Mouse (Mus musculus): ENCODE data around the gene Abcg2. TPM values are rescaled to one million over a fixed set of nuclear protein-coding genes. Genes with fewer than 3 reads are reported as not detected.
A peak's percentile ranks its signal among the peaks of the same experiment; 100 is the strongest.
"Not testable (repeated sequence)": the region's sequence is repeated elsewhere in the genome, so short reads cannot be mapped to it uniquely, and the experiment has no call there.

Gene Abcg2
- polyA plus RNA-seq, 1 experiment from 2014 or later, result 55.8 TPM

GRCm38 (mm10) chr6:58596294-58596653, 12.0 kb downstream of the Abcg2 start:
- no peaks in the 10 kb centered on the region for H3K4me1 ChIP-seq (ENCODE audit: insufficient read depth)
- ATAC-seq (ENCODE audit: insufficient read depth) (peak; percentile 84), DNase-seq (peak; percentile 77)
- no peaks in the 10 kb centered on the region for H3K27me3 ChIP-seq (ENCODE audit: insufficient read depth, low read length)
- peak overlapping the region; percentile 88 for H3K27ac ChIP-seq (ENCODE audit: low read depth)
- H3K36me3 ChIP-seq (ENCODE audit: insufficient read depth), result no peaks in the 10 kb centered on the region
- 14% methylated on average over 16 of the region's 16 CpGs for WGBS
- H3K9me3 ChIP-seq (ENCODE audit: low read depth, low read length), result no peaks in the 10 kb centered on the region
- peak overlapping the region; percentile 31 for H3K4me3 ChIP-seq (ENCODE audit: low read depth, low read length)
- H3K4me2 ChIP-seq, result peak overlapping the region; percentile 53
- TF ChIP-seq CTCF (IDR thresholded peaks at IDR 0.05; ENCODE audit: low read depth), result no peak
- peak overlapping the region; percentile 44 for H3K9ac ChIP-seq

GRCm38 (mm10) chr6:58602119-58602518, 17.8 kb downstream of the Abcg2 start:
- peak; percentile 64 for DNase-seq
- H3K9ac ChIP-seq; H3K4me2 ChIP-seq; H3K4me3 ChIP-seq (ENCODE audit: low read depth, low read length); H3K9me3 ChIP-seq (ENCODE audit: low read depth, low read length); H3K27me3 ChIP-seq (ENCODE audit: insufficient read depth, low read length); H3K4me1 ChIP-seq (ENCODE audit: insufficient read depth); H3K27ac ChIP-seq (ENCODE audit: low read depth); H3K36me3 ChIP-seq (ENCODE audit: insufficient read depth): not testable (repeated sequence)
- peak; percentile 59; the same call in 1 of the 2 replicates for ATAC-seq (ENCODE audit: insufficient read depth)
- 63% methylated on average over 1 of the region's 1 CpGs for WGBS

DNA sequence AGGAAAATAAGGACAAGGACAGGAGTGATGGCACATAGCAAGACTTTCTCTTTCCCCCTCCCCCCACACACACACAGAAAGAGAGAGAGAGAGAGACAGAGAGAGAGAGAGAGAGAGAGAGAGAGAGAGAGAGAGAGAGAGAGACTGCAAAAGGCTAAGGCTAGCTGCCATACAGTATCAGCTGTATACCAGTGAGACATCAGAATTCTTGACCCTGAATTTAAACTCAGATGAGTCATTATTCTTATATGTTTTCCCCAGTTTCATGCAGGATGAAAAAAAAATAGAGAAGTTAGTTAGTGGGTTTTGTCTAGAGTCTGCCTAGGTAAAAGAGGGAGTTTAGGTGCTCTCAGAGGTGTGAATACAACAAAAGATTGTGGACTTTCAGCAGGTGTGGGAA, 18.7 kb downstream of the Abcg2 start:
- H3K4me3 ChIP-seq (ENCODE audit: low read depth, low read length); H3K4me2 ChIP-seq; H3K27me3 ChIP-seq (ENCODE audit: insufficient read depth, low read length); H3K9ac ChIP-seq; ATAC-seq (ENCODE audit: insufficient read depth); DNase-seq; H3K9me3 ChIP-seq (ENCODE audit: low read depth, low read length); H3K27ac ChIP-seq (ENCODE audit: low read depth); H3K36me3 ChIP-seq (ENCODE audit: insufficient read depth); H3K4me1 ChIP-seq (ENCODE audit: insufficient read depth): not testable (repeated sequence)

- H3K4me1 ChIP-seq (ENCODE audit: insufficient read depth); H3K9ac ChIP-seq; H3K36me3 ChIP-seq (ENCODE audit: insufficient read depth); H3K27ac ChIP-seq (ENCODE audit: low read depth); H3K9me3 ChIP-seq (ENCODE audit: low read depth, low read length); H3K27me3 ChIP-seq (ENCODE audit: insufficient read depth, low read length); H3K4me2 ChIP-seq; H3K4me3 ChIP-seq (ENCODE audit: low read depth, low read length): not testable (repeated sequence)
- peak; percentile 79 for ATAC-seq (ENCODE audit: insufficient read depth)
- peak; percentile 49 for TF ChIP-seq CTCF (IDR thresholded peaks at IDR 0.05; ENCODE audit: low read depth)
- 64% methylated on average over 3 of the region's 3 CpGs for WGBS
- peak; percentile 46 for DNase-seq
Observed at GRCm38 (mm10) chr6:58603485-58604090, 19.3 kb downstream of the Abcg2 start.

GRCm38 (mm10) chr6:58606642-58607041, 22.3 kb downstream of the Abcg2 start:
- no peaks in the 10 kb centered on the region for H3K36me3 ChIP-seq (ENCODE audit: insufficient read depth)
- no peak for DNase-seq
- H3K4me1 ChIP-seq (ENCODE audit: insufficient read depth), result no peaks in the 10 kb centered on the region
- peaks cover 10% of the 10 kb centered on the region for H3K9me3 ChIP-seq (ENCODE audit: low read depth, low read length)
- no peak for TF ChIP-seq CTCF (IDR thresholded peaks at IDR 0.05; ENCODE audit: low read depth)
- H3K4me2 ChIP-seq, result no peak overlapping the region
- no peak for ATAC-seq (ENCODE audit: insufficient read depth)
- no peak overlapping the region for H3K9ac ChIP-seq
- no peaks in the 10 kb centered on the region for H3K27me3 ChIP-seq (ENCODE audit: insufficient read depth, low read length)
- H3K4me3 ChIP-seq (ENCODE audit: low read depth, low read length), result no peak overlapping the region
- WGBS, result 82% methylated on average over 4 of the region's 4 CpGs
- no peak overlapping the region for H3K27ac ChIP-seq (ENCODE audit: low read depth)

DNA sequence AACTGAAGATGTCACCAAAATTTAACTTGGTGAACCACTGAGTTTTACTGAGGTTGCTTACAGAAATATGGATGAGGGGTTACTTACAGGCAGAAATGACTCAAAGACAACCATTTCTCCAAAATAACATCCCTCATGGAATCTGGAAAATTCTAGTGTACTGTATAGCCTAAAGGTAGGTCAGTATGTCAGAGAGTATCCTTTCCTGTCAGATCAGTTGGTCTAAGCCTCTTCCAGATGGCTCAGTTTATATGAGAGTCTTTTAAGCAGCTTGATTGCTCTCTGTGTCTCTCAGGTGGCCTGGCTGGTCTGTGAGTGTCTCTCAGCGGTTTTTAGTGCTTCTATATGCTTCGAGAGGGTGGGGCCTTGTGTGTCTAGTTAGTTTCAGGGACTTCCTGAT, 24.1 kb downstream of the Abcg2 start:
- WGBS, result 81% methylated on average over 2 of the region's 2 CpGs
- TF ChIP-seq CTCF (IDR thresholded peaks at IDR 0.05; ENCODE audit: low read depth), result no peak
- Histone ChIP-seq H3K9ac (no peak overlapping the region), H3K36me3 (ENCODE audit: insufficient read depth) (no peaks in the 10 kb centered on the region), H3K9me3 (ENCODE audit: low read depth, low read length) (peaks cover 9% of the 10 kb centered on the region), H3K27ac (ENCODE audit: low read depth) (no peak overlapping the region), H3K4me1 (ENCODE audit: insufficient read depth) (no peaks in the 10 kb centered on the region), H3K4me3 (ENCODE audit: low read depth, low read length) (no peak overlapping the region), H3K27me3 (ENCODE audit: insufficient read depth, low read length) (no peaks in the 10 kb centered on the region), H3K4me2 (no peak overlapping the region)
- no peak for ATAC-seq (ENCODE audit: insufficient read depth)
- DNase-seq, result no peak

GRCm38 (mm10) chr6:58609919-58610759, 25.8 kb downstream of the Abcg2 start:
- Histone ChIP-seq H3K4me1 (ENCODE audit: insufficient read depth) (no peaks in the 10 kb centered on the region), H3K4me2 (no peak overlapping the region), H3K9ac (no peak overlapping the region), H3K9me3 (ENCODE audit: low read depth, low read length) (peaks cover 6% of the 10 kb centered on the region), H3K4me3 (ENCODE audit: low read depth, low read length) (no peak overlapping the region), H3K27me3 (ENCODE audit: insufficient read depth, low read length) (no peaks in the 10 kb centered on the region), H3K36me3 (ENCODE audit: insufficient read depth) (no peaks in the 10 kb centered on the region), H3K27ac (ENCODE audit: low read depth) (no peak overlapping the region)
- WGBS, result 73% methylated on average over 6 of the region's 6 CpGs
- no peak for TF ChIP-seq CTCF (IDR thresholded peaks at IDR 0.05; ENCODE audit: low read depth)
- ATAC-seq (ENCODE audit: insufficient read depth), result no peak
- DNase-seq, result no peak

Data from lung, embryonic 14.5 days (tissue).